Mouse (Mus musculus) adrenal gland, adult (tissue): ENCODE results near the gene Usp32.
A peak's percentile ranks its signal among the peaks of the same experiment; 100 is the strongest.

ENCODE experiments used
- DNase-seq, 2 experiments: peaks; one replicate each; pipeline ENCODE4 v3.0.0; 2022 to 2023; ENCODE audit warnings: low spot score in 1 of 2; ENCODE audit not compliant: inconsistent age in 2 of 2

The Usp32 gene

DNA sequence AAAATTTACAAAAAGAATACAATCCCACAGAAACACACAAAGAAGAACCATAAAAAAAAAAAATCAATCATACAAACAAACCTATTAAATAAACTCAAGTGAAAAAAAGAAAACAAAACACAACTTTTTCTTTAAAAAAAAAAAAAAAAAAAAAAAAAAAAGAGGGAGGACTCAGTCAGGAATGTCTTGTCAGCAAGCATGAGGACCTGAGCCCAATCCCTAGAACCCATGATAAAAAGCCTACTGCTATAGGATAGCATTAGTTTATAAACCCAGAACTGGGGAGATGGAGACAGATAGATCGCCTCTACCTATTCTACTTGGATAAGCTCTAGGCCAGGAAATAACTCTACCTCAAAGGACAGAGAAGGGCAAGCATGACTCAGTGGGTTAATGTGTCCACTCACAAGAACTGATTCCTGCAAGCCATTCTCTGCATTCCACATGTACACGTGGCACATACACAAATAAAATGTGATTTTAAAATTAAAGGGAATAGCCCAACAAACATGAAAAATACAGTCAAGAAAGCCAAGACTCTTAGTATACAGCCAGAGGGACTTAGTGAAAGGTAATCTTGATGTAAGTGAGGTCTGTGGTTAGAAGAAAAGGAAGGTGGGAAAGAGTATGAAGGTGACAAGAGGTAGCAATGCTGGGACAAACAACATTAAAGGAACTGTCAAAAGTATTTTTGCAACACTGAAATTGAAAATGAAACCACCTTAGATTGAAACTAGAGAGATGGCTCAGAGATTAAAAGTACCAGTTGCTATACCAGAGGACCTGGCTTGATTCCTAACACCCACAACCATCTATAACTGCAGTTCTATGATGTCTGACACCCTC is 13.5 kb downstream of the Usp32 start:
- DNase-seq, result peak in 1 of 2 experiments; percentile 57

DNA sequence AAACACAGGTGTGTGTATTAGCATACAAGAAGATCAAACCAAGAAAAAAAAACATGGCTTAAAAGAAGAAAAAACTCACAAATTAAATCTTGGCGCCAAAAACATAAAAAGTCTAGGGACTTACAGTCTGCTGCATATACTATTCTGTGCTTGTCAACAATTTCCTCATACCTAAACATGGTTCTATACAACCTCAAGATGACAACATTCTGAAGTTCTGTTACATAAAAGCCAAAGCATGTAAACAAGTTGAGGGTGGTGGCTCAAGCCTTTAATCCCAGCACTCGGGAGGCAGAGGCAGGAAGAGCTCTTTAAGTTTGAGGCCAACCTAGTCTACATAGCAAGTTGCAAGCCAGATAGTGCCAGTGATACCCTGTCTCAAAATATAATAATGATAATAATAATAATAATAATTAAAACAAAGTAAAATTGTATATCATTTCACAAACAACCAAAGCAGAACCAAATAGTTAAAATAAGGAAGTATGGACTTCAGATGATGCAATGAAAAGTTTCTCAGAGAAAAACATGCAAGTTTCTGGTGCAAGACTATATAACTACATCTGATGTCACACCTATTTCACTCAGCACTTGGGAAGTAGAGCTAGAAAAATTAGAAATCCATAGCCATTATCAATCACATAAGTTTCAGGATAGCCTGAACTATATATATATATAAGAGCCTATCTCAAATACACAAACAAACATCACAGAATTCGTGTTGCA is 16.5 kb downstream of the Usp32 start:
- no peak for DNase-seq

DNA sequence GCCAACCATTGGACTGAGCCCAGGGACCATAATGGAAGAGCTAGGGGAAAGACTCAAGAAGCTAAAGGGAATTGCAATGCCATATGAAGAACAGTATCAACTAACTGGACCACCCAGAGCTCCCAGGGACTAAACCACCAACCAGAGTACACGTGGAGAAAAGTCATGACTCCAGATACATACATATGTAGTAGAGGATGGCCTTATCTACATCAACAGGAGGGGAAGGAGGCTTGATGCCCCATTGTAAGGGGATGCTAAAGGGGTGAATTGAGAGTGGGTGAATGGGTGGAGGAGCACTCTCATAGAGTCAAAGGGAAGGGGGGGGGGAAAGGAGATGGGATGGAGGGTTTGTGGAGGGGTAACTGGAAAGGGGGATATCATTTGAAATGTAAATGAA is 17.9 kb downstream of the Usp32 start:
- no peak for DNase-seq

DNA sequence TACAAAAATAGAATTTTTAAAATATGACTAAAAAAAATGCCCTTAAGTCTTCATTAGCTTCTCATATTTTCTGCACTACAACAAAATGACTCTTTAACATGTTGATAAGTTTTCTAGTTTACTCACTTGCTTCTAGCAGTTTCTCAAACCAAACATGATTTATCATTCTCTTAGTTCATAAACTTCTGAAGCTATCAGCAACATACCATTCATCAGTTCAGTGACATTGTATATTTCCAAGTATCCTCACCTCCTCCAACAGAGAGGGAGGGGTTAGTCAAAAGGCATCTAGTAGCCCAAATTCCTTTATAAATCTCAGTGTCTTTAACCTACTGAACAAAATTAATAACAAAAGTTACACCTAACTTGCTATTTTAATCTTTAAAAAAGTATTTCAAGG is 22.8 kb downstream of the Usp32 start:
- no peak for DNase-seq

DNA sequence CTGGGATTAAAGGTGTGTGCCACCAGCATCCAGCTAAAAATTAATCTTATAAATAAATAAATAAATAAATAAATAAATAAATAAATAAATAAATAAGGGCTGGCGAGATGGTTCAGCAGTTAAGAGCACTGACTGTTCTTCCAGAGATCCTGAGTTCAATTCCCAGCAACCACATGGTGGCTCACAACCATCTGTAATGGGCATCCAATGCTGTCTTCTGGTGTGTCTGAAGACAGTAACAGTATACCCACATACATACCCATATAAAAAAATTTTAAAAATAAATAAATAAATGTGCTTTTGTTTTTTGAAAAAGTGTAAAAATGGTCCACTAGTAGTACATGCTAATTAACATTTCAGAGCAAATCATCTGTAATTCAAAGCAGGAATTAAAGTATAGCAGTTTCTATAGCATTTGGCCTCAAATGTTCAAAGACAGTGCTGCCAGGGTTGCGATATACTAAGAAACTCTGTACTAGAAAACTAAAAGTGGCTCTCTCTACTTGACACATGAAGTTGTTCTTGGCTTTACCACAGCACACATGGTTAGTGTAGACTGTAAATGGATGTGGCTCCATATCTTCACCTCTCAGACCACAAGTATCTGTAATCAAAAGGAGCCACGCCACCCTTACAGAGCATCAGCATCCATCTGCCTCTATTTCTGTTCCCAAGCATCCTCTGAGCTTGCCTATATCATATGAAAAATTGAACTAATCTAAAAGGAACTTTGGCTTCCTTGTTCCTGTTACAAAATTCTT is 23.7 kb downstream of the Usp32 start:
- DNase-seq, result no peak

DNA sequence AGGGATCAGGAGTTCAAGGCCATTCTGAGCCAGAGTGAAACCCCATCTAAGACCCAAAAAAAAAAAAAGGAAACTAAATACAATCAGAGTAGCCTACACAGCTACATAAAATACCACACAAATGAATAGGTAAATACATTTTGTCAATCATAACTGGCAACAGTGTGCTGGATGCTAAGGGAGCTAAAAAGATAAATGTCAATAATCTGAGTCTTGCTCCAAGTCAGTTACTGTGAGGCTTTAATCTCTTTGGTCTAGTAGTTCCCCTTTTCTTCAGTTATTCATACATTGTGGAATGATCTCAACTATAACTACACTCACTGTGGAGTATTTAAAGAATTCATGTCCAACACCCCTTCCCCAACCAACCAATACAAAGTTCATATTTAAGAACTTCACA is 30.0 kb downstream of the Usp32 start:
- no peak for DNase-seq

DNA sequence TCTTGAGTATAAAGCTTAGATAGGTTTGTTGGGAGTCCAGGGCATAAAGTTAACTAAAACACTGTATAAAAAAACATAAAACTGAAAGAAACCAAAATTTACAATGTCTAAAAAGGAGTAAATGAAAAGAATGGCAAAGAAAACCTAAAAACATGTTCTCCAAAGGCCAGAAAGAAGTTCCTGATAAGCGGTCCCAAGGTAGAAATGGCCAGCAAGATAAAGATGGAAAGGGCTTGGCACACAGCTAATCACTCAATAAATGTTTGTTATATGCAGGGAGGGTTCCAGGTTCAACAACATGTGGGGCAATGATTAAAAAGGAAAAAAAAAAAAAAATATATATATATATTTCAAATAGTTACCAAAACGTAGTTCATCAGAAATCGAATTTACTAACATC is 32.7 kb downstream of the Usp32 start:
- DNase-seq, result no peak

DNA sequence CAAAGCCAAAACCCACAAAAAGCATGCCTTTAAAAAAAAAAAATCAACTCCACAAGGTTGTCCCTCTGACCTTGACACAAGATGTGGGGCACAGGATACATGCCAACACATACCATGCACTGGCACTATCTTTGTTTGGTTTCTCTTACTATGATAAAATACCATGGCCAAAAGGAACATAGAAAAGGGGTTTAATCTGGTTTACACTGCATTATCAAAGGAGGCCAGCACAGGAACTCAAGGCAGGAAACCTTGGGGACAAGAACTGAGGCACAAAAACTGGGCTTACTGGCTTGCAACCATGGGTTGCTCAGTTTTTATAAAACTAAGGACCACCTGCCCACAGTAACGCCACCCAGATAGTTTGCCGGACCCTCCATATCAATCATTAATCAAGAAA is 34.1 kb downstream of the Usp32 start:
- no peak for DNase-seq

DNA sequence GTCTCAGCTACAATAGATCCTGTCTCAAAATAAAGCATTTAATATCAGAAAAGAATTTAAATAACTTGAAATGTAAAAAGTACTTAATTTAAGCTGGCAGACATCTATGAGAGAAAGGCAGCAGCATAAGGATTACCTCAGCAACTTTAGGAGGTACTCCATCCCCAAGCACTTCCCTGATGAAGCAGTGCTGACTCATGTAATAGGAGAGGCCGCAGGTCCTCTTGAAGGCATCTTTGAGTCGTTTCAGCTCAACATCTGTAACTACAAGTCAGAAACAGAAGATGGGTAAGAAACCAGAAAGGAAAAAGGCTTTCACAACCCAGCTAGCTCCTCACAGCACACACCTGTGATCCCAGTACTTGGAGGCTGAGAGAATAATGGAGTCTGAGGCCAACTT is 36.2 kb downstream of the Usp32 start:
- no peak for DNase-seq

DNA sequence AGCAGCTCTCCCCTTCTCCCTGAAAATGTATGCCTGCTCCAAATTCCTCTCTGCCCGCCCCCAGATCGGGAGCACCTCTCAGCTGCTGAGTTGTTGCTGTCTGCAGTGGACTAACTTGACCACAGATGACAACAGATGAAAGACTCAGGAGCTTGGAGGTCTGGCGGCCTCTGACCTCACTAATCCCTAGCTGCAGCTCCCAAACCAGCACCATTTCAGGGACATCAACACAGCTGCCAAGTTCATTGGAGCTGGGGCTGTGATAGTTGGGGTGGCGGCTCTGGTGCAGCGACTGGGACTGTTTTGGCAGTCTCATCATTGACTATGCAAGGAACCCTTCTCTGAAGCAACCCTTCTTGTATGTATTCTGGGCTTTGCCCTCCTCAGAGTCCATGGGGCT is 44.8 kb downstream of the Usp32 start:
- peak; percentile 15 to 67 for DNase-seq

DNA sequence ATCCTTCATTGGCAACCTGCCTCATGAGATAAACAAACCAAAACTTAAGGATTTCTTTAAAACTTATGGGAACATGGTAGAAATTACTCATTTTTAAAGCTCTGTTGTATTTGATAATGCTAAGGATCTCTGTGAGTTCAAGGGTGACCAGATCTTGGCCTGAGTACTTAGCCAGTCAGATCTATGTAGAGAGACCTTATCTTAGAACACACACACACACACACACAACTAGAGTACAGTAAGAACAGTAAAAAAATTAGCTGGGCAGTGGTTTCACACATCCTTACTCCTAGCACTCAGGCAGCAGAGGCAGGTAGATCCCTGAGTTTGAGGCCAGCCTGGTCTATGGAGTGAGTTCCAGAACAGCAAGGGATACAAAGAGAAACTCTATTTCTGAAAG is 53.7 kb downstream of the Usp32 start:
- DNase-seq, result no peak

DNA sequence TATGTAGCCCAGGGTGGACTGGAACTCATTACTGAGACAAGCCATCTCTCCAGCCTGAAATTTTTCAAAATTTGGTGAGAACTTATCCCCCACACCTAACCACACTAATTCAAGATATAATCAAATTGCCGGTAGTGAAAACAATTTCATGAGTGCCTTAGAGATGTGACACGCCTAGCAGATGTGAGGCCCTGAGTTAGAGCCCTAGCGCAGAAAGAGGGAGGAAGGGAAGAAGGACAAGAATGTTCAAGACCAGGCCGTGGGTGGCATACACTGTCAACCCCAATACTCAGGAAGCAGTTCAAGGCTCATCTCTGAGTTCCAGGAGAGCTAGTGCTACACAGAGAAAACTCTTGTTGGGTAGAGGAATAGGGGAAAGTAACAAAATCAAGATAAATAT is 72.1 kb downstream of the Usp32 start:
- DNase-seq, result no peak

DNA sequence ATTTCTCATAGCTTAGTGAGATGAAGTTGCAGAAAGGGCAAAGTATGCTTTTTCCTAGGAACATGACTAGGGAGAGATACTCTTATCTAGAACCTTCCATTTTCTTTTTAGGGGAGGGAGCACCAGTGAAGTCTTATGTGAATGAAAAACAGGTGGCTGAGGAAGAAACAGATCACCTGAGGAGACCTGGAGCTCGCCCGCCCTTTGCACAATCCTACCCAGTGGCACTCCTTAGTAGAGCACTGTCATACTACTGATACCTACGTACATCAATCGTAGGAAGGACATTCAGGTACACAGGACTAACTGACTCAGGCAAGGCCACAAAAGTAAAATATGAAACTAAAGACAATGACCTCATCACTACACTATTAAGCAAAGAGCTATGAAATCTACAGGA is 81.4 kb downstream of the Usp32 start:
- no peak for DNase-seq

DNA sequence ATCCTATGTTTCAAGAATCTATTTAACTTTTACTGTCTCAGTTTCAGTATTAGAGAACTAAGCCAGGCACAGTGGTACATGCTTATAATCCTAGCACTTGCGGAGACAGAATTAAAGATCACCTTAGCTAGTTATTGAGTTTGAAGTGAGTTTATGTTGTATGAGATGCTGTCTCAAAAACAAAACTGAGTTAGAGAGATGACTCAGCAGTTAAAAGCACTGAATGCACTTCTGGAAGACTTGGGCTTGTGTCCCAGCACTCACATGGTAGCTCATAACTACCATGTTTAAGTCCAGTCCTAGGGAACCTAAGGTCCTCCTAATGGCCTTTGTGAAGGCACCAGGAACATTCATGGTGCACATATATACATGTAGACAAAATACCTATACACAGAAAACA is 82.4 kb downstream of the Usp32 start:
- DNase-seq, result no peak

DNA sequence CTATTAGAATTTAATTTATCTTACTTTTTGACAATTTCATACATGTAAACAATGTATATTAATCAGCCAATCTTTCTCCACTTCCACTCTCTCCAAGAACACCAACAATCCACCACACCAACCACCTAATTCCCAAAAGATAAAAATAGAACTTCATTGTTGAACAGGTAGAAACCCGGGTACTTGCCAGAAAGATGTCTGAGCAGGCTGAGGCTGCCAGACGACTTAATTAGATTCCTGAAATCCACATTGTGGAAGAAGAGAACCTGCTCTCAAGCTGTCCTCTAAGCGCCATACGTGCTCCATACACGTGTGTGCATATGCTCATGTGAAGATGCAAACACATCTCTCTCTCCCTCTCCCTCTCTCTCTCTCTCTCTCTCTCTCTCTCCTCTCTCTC is 83.1 kb downstream of the Usp32 start:
- DNase-seq, result no peak

DNA sequence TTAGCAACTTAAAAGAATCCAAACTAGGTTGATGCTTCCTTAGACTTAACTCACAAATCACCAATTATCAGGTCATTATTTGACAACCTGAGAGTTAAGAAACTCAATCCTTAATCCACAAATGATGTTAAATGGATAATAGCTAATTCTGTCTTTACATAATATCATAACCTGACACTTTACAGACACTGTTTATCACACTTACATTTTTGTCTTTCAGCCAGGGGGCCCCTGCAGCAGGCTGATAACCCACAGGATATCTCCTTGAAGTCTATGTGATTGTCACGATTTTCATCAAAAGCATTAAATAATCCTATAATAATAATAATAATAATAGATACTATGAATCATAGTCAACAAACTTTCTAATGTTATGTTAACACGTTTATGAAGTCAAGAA is 84.4 kb downstream of the Usp32 start:
- DNase-seq, result no peak

DNA sequence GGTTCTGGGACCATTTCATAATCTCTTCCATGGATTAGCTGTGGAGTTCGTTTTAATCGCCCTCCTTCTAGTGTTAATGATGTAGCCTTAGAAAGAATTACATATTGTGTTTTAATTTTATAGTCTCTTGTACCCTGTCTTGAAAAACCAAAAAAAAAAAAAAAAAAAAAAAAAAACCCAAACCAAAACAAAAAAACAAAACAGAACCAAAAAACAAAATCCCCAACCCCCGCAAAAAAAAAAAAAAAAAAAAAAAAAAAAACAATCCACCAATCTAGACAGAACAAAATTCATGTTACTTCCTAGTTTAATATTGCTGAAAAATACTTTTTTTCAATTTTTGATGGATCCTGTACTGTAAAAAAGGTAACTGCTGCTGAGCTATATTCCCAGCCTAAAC is 100.7 kb downstream of the Usp32 start:
- no peak for DNase-seq

DNA sequence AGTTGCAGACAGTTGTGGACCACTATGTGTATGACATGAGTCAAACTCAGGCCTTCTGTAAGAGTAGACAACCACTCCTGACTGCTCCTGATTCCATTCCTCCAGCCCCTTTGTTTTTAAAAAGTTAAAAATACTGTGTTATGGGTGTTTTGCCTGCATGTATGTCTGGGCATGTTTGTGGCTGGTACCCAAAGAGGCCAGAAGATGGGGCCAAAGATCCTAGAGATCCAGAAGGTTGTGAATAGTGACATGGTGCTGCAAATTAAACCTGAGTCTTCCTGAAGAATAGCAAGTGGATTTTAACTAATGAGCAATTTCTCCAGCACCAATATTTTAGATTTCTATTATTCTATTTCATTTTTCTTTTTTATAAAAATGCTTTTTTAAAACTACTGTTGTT is 126.8 kb downstream of the Usp32 start:
- DNase-seq, result no peak

DNA sequence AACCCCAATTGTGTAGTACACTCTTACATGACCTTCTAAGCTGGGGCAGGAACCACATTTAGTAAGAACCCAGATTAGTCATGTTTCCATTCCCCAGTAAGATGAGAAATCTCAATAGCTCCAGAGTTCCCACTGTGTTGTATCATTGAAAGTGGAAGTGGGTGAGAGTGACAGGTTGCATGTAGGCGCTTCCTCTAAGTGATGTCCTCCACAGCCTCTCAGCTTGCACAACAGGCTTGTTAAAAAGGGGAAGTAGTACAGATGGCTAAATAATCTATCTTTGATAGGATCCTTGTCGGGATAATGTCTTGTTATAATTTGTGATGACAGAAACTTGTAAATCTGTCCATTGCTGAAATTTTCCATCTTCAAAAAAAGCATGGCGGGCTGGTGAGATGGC is 136.4 kb downstream of the Usp32 start:
- peak; percentile 8 to 68 for DNase-seq

DNA sequence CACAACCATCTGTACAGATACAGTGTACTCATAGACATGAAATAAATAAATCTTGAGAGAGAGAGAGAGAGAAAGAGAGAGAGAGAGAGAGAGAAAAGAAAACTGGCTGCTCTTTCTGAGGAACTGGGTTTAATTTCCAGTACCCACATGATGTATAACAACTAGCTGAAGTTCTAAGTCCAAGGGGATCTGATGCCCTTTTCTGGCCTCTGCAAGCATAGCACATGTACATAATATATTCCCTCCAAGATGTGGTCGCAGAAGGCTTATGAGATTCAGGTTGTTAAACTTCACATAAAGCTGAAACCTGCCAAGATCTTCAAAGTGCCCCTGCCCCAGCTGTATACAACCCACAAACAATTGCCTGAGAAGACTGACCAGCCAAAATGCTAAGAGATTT is 144.7 kb downstream of the Usp32 start:
- peak in 1 of 2 experiments; percentile 33 for DNase-seq

DNA sequence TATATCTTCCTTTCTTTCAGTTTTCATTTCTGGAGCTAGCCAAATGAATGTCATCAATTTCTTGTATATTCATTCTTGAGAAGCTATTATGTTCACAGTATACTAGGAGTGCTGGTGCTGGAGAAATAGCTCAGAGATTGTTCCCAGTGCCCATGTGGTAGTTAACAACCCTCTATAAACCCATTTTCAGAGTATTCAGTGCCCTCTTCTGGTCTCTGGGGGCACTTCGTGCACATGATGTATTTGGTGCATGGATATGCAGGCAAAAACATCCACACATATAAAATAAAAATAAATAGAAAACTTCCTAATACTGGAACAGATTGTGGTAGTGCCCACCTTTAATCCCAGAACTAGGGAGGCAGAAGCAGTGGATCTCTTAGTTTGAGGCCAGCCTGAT is 147.0 kb downstream of the Usp32 start:
- peak in 1 of 2 experiments; percentile 39 for DNase-seq
